Mouse (Mus musculus) right cerebral cortex, postnatal 14 days (tissue): ENCODE measurements around the gene Scamp4.

Experiments used
- DNase-seq: peaks from one replicate; pipeline ENCODE4 v3.0.0; 2022

Gene Scamp4

GRCm38 (mm10) chr10:80656130-80656862 lies 53.6 kb downstream of the Scamp4 start:
- peak; percentile 97 for DNase-seq

- DNase-seq, result no peak
Measured at GRCm38 (mm10) chr10:80656863-80657623, 54.4 kb downstream of the Scamp4 start, which contains the start of gene Btbd2. Gene Btbd2, minus strand, starts transcription at chr10:80657071.

- DNase-seq, result no peak
Measured at GRCm38 (mm10) chr10:80658194-80658840, 55.6 kb downstream of the Scamp4 start.

GRCm38 (mm10) chr10:80658841-80659202 lies 56.1 kb downstream of the Scamp4 start:
- DNase-seq, result no peak

GRCm38 (mm10) chr10:80659213-80659612 lies 56.5 kb downstream of the Scamp4 start:
- peak; percentile 88 for DNase-seq

- no peak for DNase-seq
Measured at GRCm38 (mm10) chr10:80661149-80661548, 58.5 kb downstream of the Scamp4 start.

GRCm38 (mm10) chr10:80663485-80664196 lies 61.0 kb downstream of the Scamp4 start:
- no peak for DNase-seq

- no peak for DNase-seq
Measured at GRCm38 (mm10) chr10:80664197-80665015, 61.7 kb downstream of the Scamp4 start.

GRCm38 (mm10) chr10:80665016-80665380 lies 62.3 kb downstream of the Scamp4 start:
- no peak for DNase-seq
